Mouse (Mus musculus): Measurements from ENCODE around the gene BC030499.

BC030499 gene

GRCm38 (mm10) chr11:78310861-78311511, 20.3 kb downstream of the BC030499 start:
- no peak for DNase-seq

- DNase-seq, result peak in 1 of 2 experiments; percentile 31
Observed at GRCm38 (mm10) chr11:78313662-78314061, 23.0 kb downstream of the BC030499 start.

GRCm38 (mm10) chr11:78318411-78318810, 27.8 kb downstream of the BC030499 start:
- no peak for DNase-seq

DNA sequence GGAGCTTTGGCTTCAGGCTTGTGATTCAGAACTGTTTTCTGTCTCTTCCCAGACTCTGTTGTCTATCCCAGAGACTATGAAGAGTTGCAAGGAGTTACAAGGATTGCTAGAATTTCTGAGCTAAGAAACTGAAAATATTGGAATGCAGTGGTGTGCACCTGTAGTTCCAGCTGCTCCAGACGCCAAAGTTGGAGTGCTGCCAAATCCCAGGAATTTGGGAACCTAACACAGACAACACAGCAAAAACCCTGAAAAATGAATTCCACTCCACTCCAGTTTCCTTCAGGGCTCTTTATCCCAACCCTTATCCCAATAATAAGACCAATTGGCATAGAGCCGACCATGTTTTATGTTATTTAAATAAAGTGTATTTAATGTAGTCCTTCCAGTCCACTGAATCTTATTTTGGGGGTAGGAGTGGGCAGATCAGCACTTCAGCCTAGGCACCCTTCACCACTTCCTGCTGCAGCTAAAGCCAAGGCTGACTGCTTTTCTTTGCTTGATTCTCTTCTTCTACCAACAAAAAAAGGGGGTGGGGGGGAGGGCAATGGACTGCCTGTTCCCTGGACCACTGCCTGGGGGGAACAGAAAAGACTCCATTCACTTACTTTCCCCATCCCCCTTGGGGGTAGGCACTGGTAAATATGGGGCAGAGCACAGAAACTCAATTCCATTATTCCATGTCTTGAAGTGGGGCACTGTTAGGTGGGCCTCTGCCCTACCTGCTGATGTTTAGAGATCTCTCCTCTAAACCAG, 31.6 kb downstream of the BC030499 start:
- DNase-seq, result no peak

- DNase-seq, result peak; percentile 92 to 96
Observed at GRCm38 (mm10) chr11:78322860-78323259, 32.2 kb downstream of the BC030499 start, which contains the start of gene Aldoc. Aldoc (plus strand) TSS chr11:78322968.

DNA sequence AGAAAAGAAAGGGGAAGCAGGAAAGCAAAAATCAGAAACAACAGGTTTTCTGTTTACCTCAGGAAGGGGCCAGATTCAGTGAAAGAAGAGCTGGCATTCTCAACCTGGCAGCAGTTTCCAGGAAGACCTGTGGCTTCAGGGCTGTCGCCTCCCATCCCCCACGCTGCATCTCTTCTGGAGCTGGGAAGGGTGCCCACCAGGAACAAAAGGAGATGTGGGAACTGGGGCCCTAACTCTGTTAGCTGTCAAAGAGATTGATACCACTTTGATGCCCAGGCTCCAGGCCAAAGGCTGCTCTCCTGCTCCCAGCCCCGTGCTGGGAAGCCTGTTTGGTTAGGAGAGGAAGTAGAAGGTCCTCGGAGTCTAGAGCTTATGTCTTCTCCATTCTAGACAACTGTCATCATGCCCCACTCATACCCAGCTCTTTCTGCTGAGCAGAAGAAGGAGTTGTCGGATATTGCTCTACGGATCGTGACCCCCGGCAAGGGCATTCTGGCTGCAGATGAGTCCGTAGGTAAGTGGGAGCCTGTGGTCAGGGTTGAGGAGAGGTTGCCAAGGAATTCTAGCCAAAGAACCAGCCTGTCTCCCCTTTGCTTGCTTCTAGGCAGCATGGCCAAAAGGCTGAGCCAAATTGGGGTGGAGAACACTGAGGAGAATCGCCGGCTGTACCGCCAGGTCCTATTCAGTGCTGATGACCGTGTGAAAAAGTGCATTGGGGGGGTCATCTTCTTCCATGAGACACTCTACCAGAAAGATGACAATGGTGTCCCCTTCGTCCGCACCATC, 33.6 kb downstream of the BC030499 start:
- no peak for DNase-seq

- no peak for DNase-seq
Observed at GRCm38 (mm10) chr11:78324965-78325364, 34.3 kb downstream of the BC030499 start.

- no peak for DNase-seq
Observed at GRCm38 (mm10) chr11:78327215-78327614, 36.6 kb downstream of the BC030499 start.

- peak; percentile 97 to 99 for DNase-seq
Observed at GRCm38 (mm10) chr11:78327634-78328511, 37.2 kb downstream of the BC030499 start, which contains the start of gene Pigs. Pigs (plus strand) TSS chr11:78328415.

GRCm38 (mm10) chr11:78328512-78329056, 37.9 kb downstream of the BC030499 start:
- DNase-seq, result no peak

GRCm38 (mm10) chr11:78332676-78333075, 42.0 kb downstream of the BC030499 start:
- no peak for DNase-seq

DNA sequence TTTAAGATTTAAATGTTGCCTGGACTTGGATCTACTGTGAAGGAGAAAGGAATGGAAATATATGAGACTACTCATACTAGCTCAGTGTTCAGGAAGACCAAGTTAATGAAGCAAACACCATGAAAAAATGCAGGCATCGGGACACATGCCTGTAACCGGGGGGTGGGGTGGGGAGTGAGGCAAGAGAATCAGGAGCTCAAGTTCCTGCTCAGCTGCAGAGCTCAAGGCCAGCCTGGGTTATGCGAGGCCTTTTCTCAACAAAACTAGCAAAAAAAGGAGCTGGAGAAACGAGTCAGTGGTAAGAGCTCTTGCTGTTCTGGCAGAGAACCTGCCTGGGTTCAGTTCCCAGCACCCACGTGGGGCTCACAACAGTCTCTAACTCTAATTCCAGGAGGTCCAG, 43.4 kb downstream of the BC030499 start:
- no peak for DNase-seq

- DNase-seq, result no peak
Observed at GRCm38 (mm10) chr11:78337040-78337439, 46.4 kb downstream of the BC030499 start.

DNA sequence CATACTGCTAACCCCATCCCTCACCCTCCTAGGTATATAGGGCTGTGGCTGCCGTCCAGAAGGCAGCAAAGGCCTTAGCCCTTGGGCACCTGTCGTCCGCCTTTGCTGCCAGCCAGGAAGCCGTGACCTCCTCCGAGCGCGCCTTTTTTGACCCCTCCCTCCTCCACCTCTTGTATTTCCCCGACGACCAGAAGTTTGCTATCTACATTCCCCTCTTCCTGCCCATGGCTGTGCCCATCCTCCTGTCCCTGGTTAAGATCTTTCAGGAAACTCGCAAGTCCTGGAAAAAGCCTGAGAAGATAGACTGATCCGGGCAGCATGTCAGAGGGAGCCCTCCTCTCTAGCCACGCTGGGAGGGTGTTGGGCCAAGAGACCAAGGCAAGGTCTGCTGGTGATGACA, 51.1 kb downstream of the BC030499 start:
- no peak for DNase-seq

DNA sequence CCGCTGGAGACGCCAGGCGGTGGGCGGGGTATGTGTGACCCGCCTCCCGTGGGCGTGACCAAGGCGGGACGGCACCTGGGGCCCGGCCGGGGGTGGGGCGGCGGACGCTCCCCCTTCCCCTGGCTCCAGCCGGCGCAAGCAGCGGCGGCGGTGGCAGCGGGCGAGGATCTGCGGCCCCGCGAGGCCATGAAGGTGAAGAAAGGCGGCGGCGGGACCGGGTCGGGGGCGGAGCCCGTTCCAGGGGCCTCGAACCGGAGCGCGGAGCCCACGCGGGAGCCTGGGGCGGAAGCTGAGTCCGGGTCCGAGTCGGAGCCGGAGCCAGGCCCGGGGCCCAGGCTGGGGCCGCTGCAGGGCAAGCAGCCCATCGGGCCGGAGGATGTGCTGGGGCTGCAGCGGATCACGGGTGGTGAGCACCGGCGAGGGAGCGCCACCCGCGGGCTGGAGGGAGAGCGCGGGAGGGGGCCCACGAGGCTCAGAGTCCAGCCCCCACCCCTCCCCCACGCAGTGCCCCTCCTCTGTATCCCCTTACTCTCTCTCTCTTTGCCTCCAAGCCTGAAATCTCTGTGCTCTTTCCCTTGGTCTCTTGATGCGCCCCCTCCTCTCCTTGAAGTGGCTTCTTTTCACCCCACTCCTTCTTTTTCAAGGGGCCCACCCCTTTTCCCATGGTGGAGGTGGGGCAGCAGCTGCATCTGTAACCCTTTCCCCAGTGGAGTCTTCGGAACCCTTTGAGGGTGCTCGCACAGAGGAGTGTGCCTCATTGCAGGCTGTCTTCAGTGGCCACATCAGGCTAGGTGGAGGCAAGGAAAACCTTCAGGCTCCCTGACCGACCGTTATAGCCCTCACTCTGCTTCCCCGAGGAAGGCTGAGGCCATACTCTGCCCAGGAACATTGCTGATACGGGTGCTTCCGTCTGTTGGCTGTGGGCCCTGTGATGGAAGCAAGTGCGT, 53.0 kb downstream of the BC030499 start, which contains the start of gene Unc119:
Gene Unc119, plus strand, starts transcription at position 102 of the 947 bp plus-strand sequence.
- peak; percentile 74 to 77 for DNase-seq

DNA sequence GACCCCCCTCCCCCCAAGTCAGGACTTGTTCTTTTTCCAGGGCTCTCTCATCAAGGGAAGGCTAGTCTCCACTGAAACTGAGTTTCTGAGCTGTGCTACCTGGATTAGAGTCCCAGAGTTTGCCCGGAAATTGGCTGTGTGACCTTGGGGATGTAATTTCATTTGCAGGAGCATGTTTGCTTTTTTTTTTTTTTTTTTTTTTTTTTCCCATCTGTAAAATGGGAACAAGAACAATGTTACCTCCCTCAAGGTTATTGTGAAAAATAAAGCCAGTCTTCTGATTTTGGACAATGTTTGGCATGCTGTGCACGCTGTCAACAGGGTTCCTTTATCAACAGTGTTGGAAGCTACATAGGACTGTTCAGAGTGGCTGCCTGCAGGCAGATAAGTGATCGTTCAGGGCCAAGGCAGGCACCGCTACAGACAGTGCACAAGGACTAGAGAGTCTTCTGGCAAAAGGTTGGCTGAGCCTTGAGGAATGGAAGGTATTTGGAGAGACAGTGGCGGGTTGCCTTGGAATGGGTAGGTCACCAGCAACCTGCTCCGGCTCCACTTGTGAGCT, 53.8 kb downstream of the BC030499 start:
- DNase-seq, result no peak

GRCm38 (mm10) chr11:78344890-78345715, 54.5 kb downstream of the BC030499 start:
- DNase-seq, result peak in 1 of 2 experiments; percentile 23

- no peak for DNase-seq
Observed at GRCm38 (mm10) chr11:78345801-78346200, 55.2 kb downstream of the BC030499 start.

Measured in kidney, adult 8-10 months (tissue).